Mouse (Mus musculus) T-helper 17 cell (primary cell): Measurements from ENCODE around the gene Gm44503.

Experiments
- in situ Hi-C, 2 experiments: fragments of 300-600 bp; cut with MboI, MseI; formaldehyde crosslinking; loops; 1 replicate in 1 of 2; 2 replicates in 1 of 2; pipeline ENCODE4 v1.15.1; 2025; ENCODE audit warnings: high pct_unique_total_duplicates in 2 of 2

Gene Gm44503

GRCm38 (mm10) chr9:72958521-72959450 is at the start of gene Gm44503, which contains the start of gene Dyx1c1:
Gene Gm44503 (plus strand): TSS chr9:72958852.
Gene Dyx1c1 (plus strand): TSS chr9:72958785.
- in situ Hi-C loops, result loop anchor here in 1 of 2 experiments (10.0 kb wide), 1 partner anchor 424 kb away; the partner anchor contains the start of gene Rfx7

DNA sequence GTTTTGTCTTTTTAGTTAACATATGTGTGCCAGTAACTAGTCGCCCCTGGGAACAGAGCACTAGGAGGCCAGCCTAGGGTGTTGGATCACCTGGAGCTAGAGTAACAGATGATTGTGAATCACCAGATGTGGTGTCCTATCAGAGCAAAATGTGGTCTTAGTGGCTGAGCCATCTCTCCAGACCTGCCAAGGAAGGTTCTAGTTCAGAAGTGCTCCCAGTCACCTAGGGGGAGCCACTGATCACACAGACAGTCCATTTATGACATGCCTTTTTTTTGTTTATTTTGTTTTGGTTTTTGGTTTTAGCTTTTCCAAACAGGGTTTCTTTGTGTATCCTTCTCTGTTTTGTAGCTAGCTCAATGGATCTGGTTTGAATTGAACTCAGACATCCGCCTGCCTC is 47.3 kb upstream of the Gm44503 start:
- in situ Hi-C loops, result no loop called here

DNA sequence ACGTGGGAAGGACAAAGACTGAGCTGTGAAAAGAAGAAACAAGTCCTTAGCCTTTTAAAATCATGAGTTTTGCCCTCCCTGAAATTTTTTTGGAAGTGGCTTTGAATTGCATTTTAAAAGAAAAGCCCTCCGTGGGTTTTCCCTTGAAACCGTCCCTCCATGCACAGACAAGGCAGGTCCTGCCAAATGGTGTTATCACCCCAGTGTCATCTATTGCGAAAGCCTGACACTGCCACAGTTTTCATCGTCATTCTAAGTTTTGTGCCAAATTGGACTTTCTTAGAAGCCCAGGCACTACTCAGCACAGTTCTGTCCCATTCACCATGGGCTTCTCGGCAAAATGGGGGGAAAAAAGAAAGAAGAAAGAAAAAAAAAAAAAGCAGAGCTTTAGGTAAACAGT is 45.1 kb upstream of the Gm44503 start:
- in situ Hi-C loops, result no loop called here

DNA sequence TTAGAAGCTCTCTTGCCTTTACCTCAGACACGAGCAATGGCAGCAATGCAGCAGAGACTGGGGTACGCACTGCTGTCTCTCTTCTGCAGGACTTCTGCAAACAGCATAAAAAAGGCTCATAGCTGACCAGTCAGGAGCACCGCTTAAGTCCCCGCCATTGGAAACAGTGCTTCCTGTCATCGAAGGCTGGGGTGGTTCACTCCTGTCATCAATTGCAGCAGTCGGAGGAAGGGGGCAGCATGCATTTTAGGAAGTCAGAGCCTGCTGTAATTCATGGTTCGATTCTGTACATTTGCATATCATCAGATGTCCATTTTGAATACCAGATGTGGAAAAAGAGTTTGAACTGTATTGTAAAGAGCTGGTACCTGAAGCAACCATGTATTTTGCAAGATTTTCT is 42.9 kb upstream of the Gm44503 start:
- in situ Hi-C loops, result no loop called here

- in situ Hi-C loops, result loop anchor here in 1 of 2 experiments (10.0 kb wide), 1 partner anchor 1508 kb away; no protein-coding TSS in a partner anchor
Measured at GRCm38 (mm10) chr9:72923068-72923467, 35.6 kb upstream of the Gm44503 start.

GRCm38 (mm10) chr9:72925021-72925934 is 33.4 kb upstream of the Gm44503 start, which contains the start of gene Pygo1:
Gene Pygo1 (plus strand): TSS chr9:72925645.
- in situ Hi-C loops, result loop anchor here in 1 of 2 experiments (10.0 kb wide), 1 partner anchor 1510 kb away; no protein-coding TSS in a partner anchor

DNA sequence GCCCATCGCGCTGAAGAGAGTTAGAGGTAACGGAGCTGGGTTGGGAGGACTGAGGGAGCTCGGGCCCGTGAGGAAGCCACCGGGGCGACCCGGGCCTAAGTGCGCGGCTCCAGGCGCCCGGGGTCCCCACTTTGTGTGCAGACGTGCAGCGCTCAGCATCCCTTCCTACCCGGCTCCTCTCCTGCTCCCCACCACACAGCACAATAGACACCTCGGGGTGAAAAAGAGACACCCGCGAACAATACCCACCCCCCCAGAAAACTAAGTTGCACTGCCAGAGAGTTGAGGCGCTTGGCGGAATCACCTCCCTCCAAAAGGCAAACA is 32.8 kb upstream of the Gm44503 start:
- in situ Hi-C loops, result loop anchor here in 1 of 2 experiments (10.0 kb wide), 1 partner anchor 1511 kb away; no protein-coding TSS in a partner anchor

GRCm38 (mm10) chr9:72931166-72931790 is 27.4 kb upstream of the Gm44503 start:
- in situ Hi-C loops, result no loop called here

DNA sequence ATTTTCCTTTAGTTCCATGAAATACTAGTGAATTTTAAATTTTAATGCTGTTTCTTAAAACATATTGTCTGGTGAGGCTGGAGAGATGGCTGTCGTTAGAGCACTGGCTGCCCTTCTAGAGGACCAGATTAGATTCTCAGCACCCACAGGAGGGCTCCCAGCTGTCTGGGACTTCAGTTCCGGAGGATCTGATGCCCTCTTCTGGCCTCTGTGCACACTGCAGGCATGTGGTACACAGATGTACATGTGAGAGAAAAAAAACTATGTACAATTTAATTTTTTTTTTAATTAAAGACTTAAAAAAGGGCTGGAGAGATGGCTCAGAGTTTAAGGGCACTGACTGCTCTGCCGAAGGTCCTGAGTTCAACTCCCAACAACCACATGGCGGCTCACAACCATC is 23.3 kb upstream of the Gm44503 start:
- in situ Hi-C loops, result no loop called here

DNA sequence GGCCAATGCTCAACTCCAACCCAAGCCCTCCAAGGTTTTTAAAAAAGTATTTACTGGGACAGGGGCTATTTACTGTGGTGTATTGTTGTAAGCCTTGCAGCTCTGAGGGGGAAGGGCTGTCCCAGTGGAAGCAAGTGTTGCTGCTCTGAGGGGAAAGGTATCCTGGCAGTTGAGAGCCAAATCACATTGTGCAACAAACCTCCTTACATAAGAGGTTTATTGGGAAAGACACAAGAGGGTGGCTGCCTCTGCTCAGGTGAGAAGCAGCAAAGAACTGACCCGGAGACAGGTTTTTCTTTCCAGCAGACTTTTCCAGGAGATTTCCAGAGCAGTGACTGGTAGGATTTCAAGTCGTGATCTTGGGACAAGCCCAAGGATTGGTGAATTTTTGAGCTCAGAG is 22.4 kb upstream of the Gm44503 start:
- in situ Hi-C loops, result no loop called here

DNA sequence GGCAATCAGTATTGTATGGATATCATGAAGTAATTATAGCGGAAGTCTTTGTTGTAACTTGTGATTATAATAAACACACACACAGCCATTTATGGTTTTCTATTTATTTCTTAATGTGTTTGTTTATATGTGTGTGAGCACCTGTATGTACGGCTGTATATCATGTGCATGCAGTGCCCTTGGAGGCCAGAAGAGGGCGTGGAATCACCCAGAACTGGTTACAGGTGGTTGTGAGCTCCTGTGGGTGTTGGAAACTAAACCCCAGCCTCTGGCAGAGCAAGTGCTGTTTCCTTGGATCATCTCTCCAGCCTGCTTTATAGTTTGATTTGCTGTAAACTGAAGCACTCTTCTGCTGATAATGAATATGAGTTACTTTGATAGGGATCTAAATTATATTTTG is 15.2 kb upstream of the Gm44503 start:
- in situ Hi-C loops, result no loop called here

GRCm38 (mm10) chr9:72944286-72944685 is 14.4 kb upstream of the Gm44503 start:
- in situ Hi-C loops, result no loop called here

GRCm38 (mm10) chr9:72947010-72947409 is 11.6 kb upstream of the Gm44503 start:
- in situ Hi-C loops, result no loop called here

DNA sequence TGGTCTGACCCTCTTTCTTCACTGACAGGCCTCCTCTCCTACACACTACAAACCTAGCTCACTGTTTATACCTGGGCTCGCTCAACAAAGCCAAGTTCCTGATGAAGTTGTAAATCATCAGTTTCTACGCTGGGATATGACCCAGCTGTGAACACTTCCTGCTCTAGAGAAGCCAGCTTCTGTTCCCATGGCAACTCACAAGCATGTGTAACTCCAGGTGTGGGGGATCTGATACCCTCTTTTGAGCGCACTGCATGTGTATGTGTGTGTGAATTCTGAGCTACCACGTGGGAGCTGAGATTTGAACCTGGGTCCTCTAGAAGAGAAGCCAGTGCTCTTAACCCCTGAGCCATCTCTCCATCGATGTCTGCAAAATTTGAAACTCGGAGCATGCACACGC is 9.1 kb upstream of the Gm44503 start:
- in situ Hi-C loops, result no loop called here

GRCm38 (mm10) chr9:72954746-72955145 is 3.9 kb upstream of the Gm44503 start:
- in situ Hi-C loops, result loop anchor here in 1 of 2 experiments (10.0 kb wide), 1 partner anchor 420 kb away; the partner anchor contains the start of gene Rfx7

- in situ Hi-C loops, result loop anchor here in 1 of 2 experiments (10.0 kb wide), 1 partner anchor 421 kb away; the partner anchor contains the start of gene Rfx7
Measured at GRCm38 (mm10) chr9:72955546-72955945, 3.1 kb upstream of the Gm44503 start.

DNA sequence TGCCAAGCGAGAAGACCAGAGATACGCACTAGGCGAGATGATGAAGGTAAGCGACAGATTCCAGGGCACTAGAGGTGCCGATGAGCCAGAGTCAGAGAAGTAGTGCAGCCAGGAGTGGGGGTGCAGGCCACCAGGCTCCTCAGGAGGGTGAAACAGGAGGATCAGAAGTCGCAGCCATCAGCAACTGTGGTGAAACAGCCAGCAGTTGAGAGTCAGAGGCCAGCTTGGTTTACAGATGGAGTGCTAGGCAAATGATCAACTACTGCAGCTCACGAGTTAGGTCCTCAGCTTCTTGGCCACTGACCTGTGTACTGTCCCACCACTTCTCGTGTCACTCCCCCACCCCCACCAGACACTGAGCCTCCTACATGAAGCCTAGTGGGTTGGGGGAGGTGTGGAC is 2.7 kb downstream of the Gm44503 start:
- in situ Hi-C loops, result no loop called here

DNA sequence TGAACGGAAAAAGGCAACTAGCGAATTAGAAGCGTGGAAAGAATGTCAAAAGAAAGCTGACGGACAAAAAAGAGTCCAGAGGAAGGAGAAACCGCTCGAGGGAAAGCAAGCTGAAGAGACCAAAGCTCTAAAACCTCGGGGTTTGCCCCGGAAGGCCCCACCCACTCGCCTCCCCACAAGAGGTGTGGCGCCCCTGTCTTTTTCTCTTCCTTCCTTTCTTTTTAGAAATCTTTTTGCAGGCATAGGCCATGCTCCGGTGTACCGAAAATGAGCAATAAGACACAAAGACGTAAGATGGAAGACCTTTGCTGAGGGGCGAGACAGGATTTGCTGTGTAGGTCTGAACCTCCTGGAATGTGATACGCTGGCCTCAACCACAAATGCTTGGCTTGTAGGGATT is 3.3 kb downstream of the Gm44503 start:
- in situ Hi-C loops, result no loop called here

DNA sequence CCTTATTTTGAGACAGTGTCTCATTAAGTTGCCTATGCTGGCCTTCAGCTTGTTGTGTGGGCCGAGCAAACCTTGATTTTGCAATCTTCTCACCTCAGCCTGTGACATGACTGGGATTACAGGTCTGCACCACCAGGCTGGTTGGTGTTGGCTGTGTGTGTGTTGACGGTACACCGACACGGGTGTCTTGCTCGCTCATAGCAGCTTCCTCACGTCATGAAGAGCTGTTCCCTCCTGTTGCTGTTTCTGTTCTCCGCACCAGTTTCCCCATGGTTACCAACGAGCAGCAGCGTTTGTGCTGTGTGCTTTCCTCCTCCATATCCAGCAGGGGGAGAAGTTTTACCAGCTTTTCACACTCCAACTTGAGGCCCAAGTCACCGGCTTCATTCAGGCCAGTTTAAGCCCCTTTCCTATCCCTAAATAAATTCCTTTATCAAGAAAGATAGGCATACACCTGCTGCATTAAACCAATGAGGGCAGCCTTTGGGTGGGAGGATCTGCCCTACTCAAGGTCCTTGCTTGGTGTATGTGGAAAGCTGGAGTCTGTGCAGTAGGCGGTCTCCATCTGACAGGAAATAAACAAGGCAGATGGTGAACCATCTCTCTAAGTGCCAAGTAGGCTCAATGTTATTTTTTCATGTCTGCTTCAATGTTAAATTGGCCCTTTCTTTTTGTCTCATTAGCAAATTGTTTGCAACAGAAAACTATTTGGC is 9.9 kb downstream of the Gm44503 start:
- in situ Hi-C loops, result loop anchor here in 1 of 2 experiments (5.0 kb wide), 1 partner anchor 119 kb away; no protein-coding TSS in a partner anchor

DNA sequence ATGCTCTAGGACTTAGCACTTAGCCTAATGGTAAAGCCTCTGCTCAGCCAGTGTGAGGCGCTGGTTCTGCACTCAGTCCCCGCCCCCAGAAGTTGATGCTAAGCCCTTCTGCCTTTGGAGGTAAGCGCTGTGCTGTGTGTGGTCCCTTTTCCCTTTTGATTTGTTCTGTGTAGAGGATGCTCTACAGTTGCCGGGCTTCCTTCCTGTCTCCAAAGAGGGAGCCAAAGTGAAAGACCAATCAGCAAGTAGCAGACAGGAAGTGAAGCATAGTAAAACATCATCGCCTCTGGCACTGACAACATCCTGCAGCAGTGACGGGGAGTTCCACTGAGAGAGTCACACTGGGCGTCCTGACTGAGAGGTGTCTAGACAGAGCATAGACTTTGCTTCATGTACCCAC is 11.2 kb downstream of the Gm44503 start:
- in situ Hi-C loops, result loop anchor here (5.0 kb wide), 2 partner anchors 117 to 122 kb away; no protein-coding TSS in a partner anchor
